Mouse (Mus musculus) liver, embryonic 18 days (tissue): Measurements from ENCODE around the gene Tmem185b. TPM values are rescaled to one million over a fixed set of nuclear protein-coding genes. Genes with fewer than 3 reads are reported as not detected.

Experiments
- polyA plus RNA-seq: library from polyadenylated mRNA; depleted of rRNA; stranded (reverse); fragments of >200 nt; gene quantifications from 2 replicates; pipeline ENCODE4 v1.2.3, GENCODE M21; 2012; rRNA removed

Tmem185b gene
- polyA plus RNA-seq = 6.7 and 6.9 TPM in 2 replicates

DNA sequence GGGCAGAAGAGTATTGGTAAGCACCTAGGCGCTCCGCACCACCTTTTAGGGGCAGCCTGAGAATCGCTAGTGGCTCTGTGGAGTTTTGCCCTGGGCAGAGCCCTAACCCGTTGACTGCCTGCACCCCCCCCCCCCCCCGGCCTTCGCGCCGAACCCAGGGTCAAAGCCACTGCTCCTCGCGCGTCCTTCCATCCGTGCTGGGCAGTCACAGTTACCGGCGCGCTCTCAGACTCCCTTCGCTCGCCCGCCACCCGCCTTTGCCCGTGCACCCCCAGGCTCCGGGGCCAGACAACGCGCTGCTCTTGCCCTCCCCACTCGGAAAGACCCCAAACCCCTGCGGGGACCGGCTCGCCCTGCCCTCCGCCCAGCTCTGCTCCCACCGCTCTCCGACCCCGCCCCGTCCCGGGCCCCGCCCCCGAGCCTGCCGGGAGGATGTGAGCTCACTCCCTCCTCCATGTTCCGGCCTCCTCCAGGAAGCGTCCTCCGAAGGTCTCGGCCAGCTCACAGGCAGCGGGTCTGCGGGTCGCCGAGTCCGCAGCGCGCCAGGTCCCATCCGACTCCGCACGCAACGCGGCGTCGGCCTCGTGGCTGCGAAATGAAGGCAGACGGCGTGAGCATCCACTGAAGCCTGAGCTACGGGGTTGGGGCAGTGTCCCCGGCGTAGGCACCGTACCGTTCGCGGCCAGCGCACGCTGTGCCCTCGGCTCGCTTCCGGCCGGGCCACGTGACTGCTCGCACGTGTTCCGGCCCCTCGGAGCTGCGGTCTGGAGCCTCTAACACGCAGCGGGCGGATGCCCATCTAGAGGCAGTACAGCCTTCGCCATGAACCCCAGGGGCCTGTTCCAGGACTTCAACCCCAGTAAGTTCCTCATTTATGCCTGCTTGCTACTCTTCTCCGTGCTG is at the start of gene Tmem185b:
TSS of gene Tmem185b (plus strand) at position 472 of the 903 bp plus-strand sequence.

DNA sequence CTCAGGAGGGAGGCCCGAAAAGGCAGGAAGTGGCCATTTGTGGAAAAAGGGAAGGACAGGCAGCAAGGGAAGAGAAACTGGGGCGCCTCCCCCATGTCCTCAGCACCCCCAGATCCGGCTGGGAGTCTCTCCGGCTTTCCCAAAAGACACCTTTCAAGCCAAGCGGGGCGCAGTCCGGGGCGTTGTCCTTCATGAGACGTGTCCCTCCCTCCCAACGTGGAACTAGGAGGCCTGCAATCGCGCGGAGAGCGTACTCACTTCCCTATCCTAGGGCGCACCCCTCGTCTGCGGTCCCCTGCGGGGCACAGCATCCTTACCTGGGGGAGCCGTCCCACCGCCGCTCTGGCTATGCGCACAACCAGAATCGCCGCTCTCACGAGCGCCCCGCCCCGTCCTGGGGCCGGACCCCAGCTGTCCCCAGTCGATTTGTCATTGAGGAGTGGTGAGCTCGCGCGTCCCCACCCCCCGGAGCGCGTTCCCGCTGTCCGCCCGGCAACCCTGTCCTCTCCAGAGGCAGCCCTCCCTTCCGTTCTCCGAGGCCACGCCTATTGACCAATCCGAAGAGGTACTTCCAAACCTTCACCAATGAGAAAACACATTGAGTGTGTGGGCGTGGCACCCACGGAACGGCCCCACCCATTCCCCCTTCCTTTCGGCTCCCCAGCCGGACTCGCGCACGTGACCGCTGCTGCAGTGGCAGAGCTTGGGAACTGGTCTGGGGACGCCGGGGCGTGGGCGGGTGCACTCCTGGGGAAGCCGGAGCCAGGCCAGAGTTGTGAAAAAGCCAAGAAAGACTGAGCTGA is 21.5 kb upstream of the Tmem185b start, which contains the start of gene Ralb:
TSS of gene Ralb (minus strand) at position 535 of the 803 bp plus-strand sequence.

Other genes with a start within 250 kb of the Tmem185b start
- 0.35 and 0.47 TPM in 2 replicates for gene Inhbb, start 103.9 kb upstream of the Tmem185b start, polyA plus RNA-seq
- gene Ralb, start 21.4 kb upstream of the Tmem185b start, polyA plus RNA-seq = 16.1 and 17.2 TPM in 2 replicates
- 16.1 and 18.5 TPM in 2 replicates for gene Epb41l5, start 122.8 kb downstream of the Tmem185b start, polyA plus RNA-seq